Mouse (Mus musculus): Measurements from ENCODE around the gene Drc3.

The Drc3 gene

GRCm38 (mm10) chr11:60335771-60336170, 17.4 kb upstream of the Drc3 start:
- DNase-seq (ENCODE audit: low read depth, low spot score): no peak

- DNase-seq (ENCODE audit: low read depth, low spot score): no peak
Observed at GRCm38 (mm10) chr11:60338291-60338690, 14.8 kb upstream of the Drc3 start.

GRCm38 (mm10) chr11:60339361-60339760, 13.8 kb upstream of the Drc3 start:
- DNase-seq (ENCODE audit: low read depth, low spot score): no peak

- no peak for DNase-seq (ENCODE audit: low read depth, low spot score)
Observed at GRCm38 (mm10) chr11:60345868-60346267, 7.3 kb upstream of the Drc3 start.

- DNase-seq (ENCODE audit: low read depth, low spot score): no peak
Observed at GRCm38 (mm10) chr11:60346537-60346936, 6.6 kb upstream of the Drc3 start.

- no peak for DNase-seq (ENCODE audit: low read depth, low spot score)
Observed at GRCm38 (mm10) chr11:60351388-60351787, 1.7 kb upstream of the Drc3 start.

- no peak for DNase-seq (ENCODE audit: low read depth, low spot score)
Observed at GRCm38 (mm10) chr11:60351925-60352371, 1.2 kb upstream of the Drc3 start.

- no peak for DNase-seq (ENCODE audit: low read depth, low spot score)
Observed at GRCm38 (mm10) chr11:60355952-60356351, 2.8 kb downstream of the Drc3 start.

- no peak for DNase-seq (ENCODE audit: low read depth, low spot score)
Observed at GRCm38 (mm10) chr11:60357116-60357515, 4.0 kb downstream of the Drc3 start.

- no peak for DNase-seq (ENCODE audit: low read depth, low spot score)
Observed at GRCm38 (mm10) chr11:60358548-60358947, 5.4 kb downstream of the Drc3 start.

GRCm38 (mm10) chr11:60359138-60359537, 6.0 kb downstream of the Drc3 start:
- DNase-seq (ENCODE audit: low read depth, low spot score): no peak

GRCm38 (mm10) chr11:60359936-60360335, 6.8 kb downstream of the Drc3 start:
- no peak for DNase-seq (ENCODE audit: low read depth, low spot score)

GRCm38 (mm10) chr11:60360631-60361201, 7.6 kb downstream of the Drc3 start:
- DNase-seq (ENCODE audit: low read depth, low spot score): no peak

GRCm38 (mm10) chr11:60366239-60367019, 13.3 kb downstream of the Drc3 start:
- no peak for DNase-seq (ENCODE audit: low read depth, low spot score)

GRCm38 (mm10) chr11:60367256-60367655, 14.1 kb downstream of the Drc3 start:
- DNase-seq (ENCODE audit: low read depth, low spot score): no peak

GRCm38 (mm10) chr11:60368909-60369308, 15.8 kb downstream of the Drc3 start:
- DNase-seq (ENCODE audit: low read depth, low spot score): no peak

- DNase-seq (ENCODE audit: low read depth, low spot score): no peak
Observed at GRCm38 (mm10) chr11:60369448-60369847, 16.3 kb downstream of the Drc3 start.

- DNase-seq (ENCODE audit: low read depth, low spot score): no peak
Observed at GRCm38 (mm10) chr11:60370431-60370830, 17.3 kb downstream of the Drc3 start.

- no peak for DNase-seq (ENCODE audit: low read depth, low spot score)
Observed at GRCm38 (mm10) chr11:60374481-60374880, 21.4 kb downstream of the Drc3 start.

GRCm38 (mm10) chr11:60383518-60383917, 30.4 kb downstream of the Drc3 start:
- DNase-seq (ENCODE audit: low read depth, low spot score): no peak

- peak; percentile 85 for DNase-seq (ENCODE audit: low read depth, low spot score)
Observed at GRCm38 (mm10) chr11:60384762-60385421, 31.8 kb downstream of the Drc3 start.

GRCm38 (mm10) chr11:60385946-60386345, 32.8 kb downstream of the Drc3 start:
- no peak for DNase-seq (ENCODE audit: low read depth, low spot score)

- no peak for DNase-seq (ENCODE audit: low read depth, low spot score)
Observed at GRCm38 (mm10) chr11:60387944-60388343, 34.8 kb downstream of the Drc3 start.

All from telencephalon, adult 2 months (tissue).